Mouse (Mus musculus): ENCODE data around the gene Dnah11. TPM values are rescaled to one million over a fixed set of nuclear protein-coding genes. Genes with fewer than 3 reads are reported as not detected.

Gene Dnah11
- polyA plus RNA-seq, 1 experiment from 2014 or later, result 0.10 TPM

- H3K27ac ChIP-seq (replicated peaks), result no peak overlapping the region
- H3K4me3 ChIP-seq, result no peak overlapping the region
- H3K36me3 ChIP-seq, result no peaks in the 10 kb centered on the region
- ATAC-seq (ENCODE audit: low read depth), result no peak
- no peaks in the 10 kb centered on the region for H3K9me3 ChIP-seq
- no peak overlapping the region for H3K9ac ChIP-seq
- H3K27me3 ChIP-seq, result no peaks in the 10 kb centered on the region
- peaks cover 9% of the 10 kb centered on the region for H3K4me1 ChIP-seq (replicated peaks)
- WGBS, result 86% methylated on average over 5 of the region's 5 CpGs
- H3K4me2 ChIP-seq, result no peak overlapping the region
Measured at GRCm38 (mm10) chr12:118156986-118157385, 41.9 kb downstream of the Dnah11 start.

GRCm38 (mm10) chr12:118147521-118148033, 51.3 kb downstream of the Dnah11 start:
- Histone ChIP-seq H3K4me3 (no peak overlapping the region), H3K36me3 (no peaks in the 10 kb centered on the region), H3K27me3 (no peaks in the 10 kb centered on the region), H3K27ac (replicated peaks) (no peak overlapping the region), H3K4me1 (replicated peaks) (no peaks in the 10 kb centered on the region), H3K4me2 (no peak overlapping the region), H3K9me3 (no peaks in the 10 kb centered on the region), H3K9ac (no peak overlapping the region)
- WGBS, result 80% methylated on average over 2 of the region's 2 CpGs
- no peak for ATAC-seq (ENCODE audit: low read depth)

GRCm38 (mm10) chr12:118128116-118128515, 70.7 kb downstream of the Dnah11 start:
- Histone ChIP-seq H3K27me3 (no peaks in the 10 kb centered on the region), H3K9ac (no peak overlapping the region), H3K4me1 (replicated peaks) (no peaks in the 10 kb centered on the region), H3K4me3 (no peak overlapping the region), H3K9me3 (no peaks in the 10 kb centered on the region), H3K36me3 (no peaks in the 10 kb centered on the region), H3K27ac (replicated peaks) (no peak overlapping the region), H3K4me2 (no peak overlapping the region)
- WGBS, result 92% methylated on average over 4 of the region's 4 CpGs
- ATAC-seq (ENCODE audit: low read depth), result no peak

- no peak overlapping the region for H3K4me3 ChIP-seq
- H3K27me3 ChIP-seq, result no peaks in the 10 kb centered on the region
- no peak overlapping the region for H3K9ac ChIP-seq
- ATAC-seq (ENCODE audit: low read depth), result no peak
- no peaks in the 10 kb centered on the region for H3K4me1 ChIP-seq (replicated peaks)
- WGBS, result over 99% methylated on average over 3 of the region's 3 CpGs
- no peaks in the 10 kb centered on the region for H3K36me3 ChIP-seq
- no peaks in the 10 kb centered on the region for H3K9me3 ChIP-seq
- no peak overlapping the region for H3K27ac ChIP-seq (replicated peaks)
- H3K4me2 ChIP-seq, result no peak overlapping the region
Measured at GRCm38 (mm10) chr12:118119668-118120067, 79.2 kb downstream of the Dnah11 start.

GRCm38 (mm10) chr12:118112599-118112998, 86.2 kb downstream of the Dnah11 start:
- Histone ChIP-seq H3K4me3 (no peak overlapping the region), H3K9me3 (no peaks in the 10 kb centered on the region), H3K4me1 (replicated peaks) (no peaks in the 10 kb centered on the region), H3K27ac (replicated peaks) (no peak overlapping the region), H3K4me2 (no peak overlapping the region), H3K27me3 (peaks cover 16% of the 10 kb centered on the region), H3K36me3 (no peaks in the 10 kb centered on the region), H3K9ac (no peak overlapping the region)
- no peak for ATAC-seq (ENCODE audit: low read depth)
- WGBS, result 87% methylated on average over 8 of the region's 8 CpGs

- Histone ChIP-seq H3K9me3 (no peaks in the 10 kb centered on the region), H3K4me1 (replicated peaks) (no peaks in the 10 kb centered on the region), H3K9ac (no peak overlapping the region), H3K27ac (replicated peaks) (no peak overlapping the region), H3K4me2 (no peak overlapping the region), H3K4me3 (no peak overlapping the region), H3K27me3 (peaks cover 20% of the 10 kb centered on the region), H3K36me3 (no peaks in the 10 kb centered on the region)
- 91% methylated on average over 3 of the region's 3 CpGs for WGBS
- no peak for ATAC-seq (ENCODE audit: low read depth)
Measured at GRCm38 (mm10) chr12:118111896-118112295, 86.9 kb downstream of the Dnah11 start.

GRCm38 (mm10) chr12:118107719-118108118, 91.1 kb downstream of the Dnah11 start:
- WGBS, result 39% methylated on average over 1 of the region's 1 CpGs
- no peak overlapping the region for H3K4me3 ChIP-seq
- no peaks in the 10 kb centered on the region for H3K9me3 ChIP-seq
- no peak for ATAC-seq (ENCODE audit: low read depth)
- H3K4me2 ChIP-seq, result no peak overlapping the region
- no peaks in the 10 kb centered on the region for H3K4me1 ChIP-seq (replicated peaks)
- H3K36me3 ChIP-seq, result no peaks in the 10 kb centered on the region
- no peak overlapping the region for H3K9ac ChIP-seq
- H3K27me3 ChIP-seq, result peaks cover 62% of the 10 kb centered on the region
- H3K27ac ChIP-seq (replicated peaks), result no peak overlapping the region

GRCm38 (mm10) chr12:118104520-118104919, 94.3 kb downstream of the Dnah11 start:
- Histone ChIP-seq H3K4me3 (no peak overlapping the region), H3K27ac (replicated peaks) (no peak overlapping the region), H3K4me1 (replicated peaks) (no peaks in the 10 kb centered on the region), H3K4me2 (no peak overlapping the region), H3K9me3 (no peaks in the 10 kb centered on the region), H3K36me3 (no peaks in the 10 kb centered on the region), H3K9ac (no peak overlapping the region), H3K27me3 (peaks cover 89% of the 10 kb centered on the region)
- WGBS, result 70% methylated on average over 4 of the region's 4 CpGs
- ATAC-seq (ENCODE audit: low read depth), result no peak

- Histone ChIP-seq H3K9ac (no peak overlapping the region), H3K4me1 (replicated peaks) (no peaks in the 10 kb centered on the region), H3K27ac (replicated peaks) (no peak overlapping the region), H3K9me3 (no peaks in the 10 kb centered on the region), H3K36me3 (no peaks in the 10 kb centered on the region), H3K27me3 (peaks cover 88% of the 10 kb centered on the region), H3K4me3 (no peak overlapping the region), H3K4me2 (no peak overlapping the region)
- no peak for ATAC-seq (ENCODE audit: low read depth)
- WGBS, result 15% methylated on average over 5 of the region's 5 CpGs
Measured at GRCm38 (mm10) chr12:118099694-118100093, 99.1 kb downstream of the Dnah11 start.

GRCm38 (mm10) chr12:118098257-118098656, 100.6 kb downstream of the Dnah11 start:
- no peak overlapping the region for H3K4me2 ChIP-seq
- H3K4me3 ChIP-seq, result no peak overlapping the region
- H3K27ac ChIP-seq (replicated peaks), result no peak overlapping the region
- WGBS, result 84% methylated on average over 3 of the region's 3 CpGs
- no peaks in the 10 kb centered on the region for H3K9me3 ChIP-seq
- H3K36me3 ChIP-seq, result no peaks in the 10 kb centered on the region
- peaks cover 84% of the 10 kb centered on the region for H3K27me3 ChIP-seq
- ATAC-seq (ENCODE audit: low read depth), result no peak
- H3K4me1 ChIP-seq (replicated peaks), result no peaks in the 10 kb centered on the region
- no peak overlapping the region for H3K9ac ChIP-seq

- Histone ChIP-seq H3K27me3 (peaks cover 71% of the 10 kb centered on the region), H3K4me1 (replicated peaks) (no peaks in the 10 kb centered on the region), H3K36me3 (no peaks in the 10 kb centered on the region), H3K4me3 (no peak overlapping the region), H3K9ac (no peak overlapping the region), H3K4me2 (no peak overlapping the region), H3K9me3 (no peaks in the 10 kb centered on the region), H3K27ac (replicated peaks) (no peak overlapping the region)
- 85% methylated on average over 4 of the region's 4 CpGs for WGBS
- no peak for ATAC-seq (ENCODE audit: low read depth)
Measured at GRCm38 (mm10) chr12:118094946-118095345, 103.9 kb downstream of the Dnah11 start.

GRCm38 (mm10) chr12:118085291-118085690, 113.6 kb downstream of the Dnah11 start:
- Histone ChIP-seq H3K9ac (no peak overlapping the region), H3K36me3 (no peaks in the 10 kb centered on the region), H3K4me2 (no peak overlapping the region), H3K27me3 (peaks cover 3% of the 10 kb centered on the region; the same call in 1 of the 2 replicates), H3K4me1 (replicated peaks) (no peaks in the 10 kb centered on the region), H3K9me3 (no peaks in the 10 kb centered on the region), H3K27ac (replicated peaks) (no peak overlapping the region), H3K4me3 (no peak overlapping the region)
- no peak for ATAC-seq (ENCODE audit: low read depth)
- 85% methylated on average over 1 of the region's 1 CpGs for WGBS

- Histone ChIP-seq H3K4me2 (no peak overlapping the region), H3K9me3 (no peaks in the 10 kb centered on the region), H3K9ac (no peak overlapping the region), H3K36me3 (no peaks in the 10 kb centered on the region), H3K4me3 (no peak overlapping the region), H3K27ac (replicated peaks) (no peak overlapping the region), H3K4me1 (replicated peaks) (no peaks in the 10 kb centered on the region), H3K27me3 (peaks cover 3% of the 10 kb centered on the region; the same call in 1 of the 2 replicates)
- 88% methylated on average over 3 of the region's 3 CpGs for WGBS
- ATAC-seq (ENCODE audit: low read depth), result no peak
Measured at GRCm38 (mm10) chr12:118084806-118085205, 114.0 kb downstream of the Dnah11 start.
